ENCODE assay signal across 8 mouse cellular contexts in genomic region chr14:79770306-79771093, GRCm38 (mm10). TPM values are rescaled to one million over a fixed set of nuclear protein-coding genes. Genes with fewer than 3 reads are reported as not detected.
DNase-seq lines count a peak whose midpoint lies in the region; ATAC-seq and TF ChIP-seq lines count a peak whose summit lies in the region.

No protein-coding gene starts in this region.

- TF ChIP-seq CTCF in kidney, adult 2 months (conservative IDR thresholded peaks at IDR 0.05; ENCODE audit: insufficient read depth, insufficient read length, low read depth, low read length): no peak
- no peak for TF ChIP-seq CTCF in G1E (IDR thresholded peaks at IDR 0.05; ENCODE audit: low read depth, low read length)

- TF ChIP-seq POLR2A in kidney, adult 2 months (IDR thresholded peaks at IDR 0.05; ENCODE audit: low read depth, low read length): no peak

- peaks cover 2% of the 10 kb centered on the region; the same call in 1 of the 2 replicates for H3K27me3 ChIP-seq in kidney, adult 2 months (replicated peaks; ENCODE audit: control insufficient read depth, insufficient read depth, low read length)
- H3K27me3 ChIP-seq in G1E (ENCODE audit: insufficient read depth, low read length): no peaks in the 10 kb centered on the region; the same call in 1 of the 2 replicates
- peaks cover 100% of the 10 kb centered on the region for H3K27me3 ChIP-seq in forebrain, embryonic 10.5 days (ENCODE audit: poor library complexity, severe bottlenecking)
- H3K27me3 ChIP-seq in limb, embryonic 13.5 days: peaks cover 97% of the 10 kb centered on the region
- H3K27me3 ChIP-seq in stomach, embryonic 14.5 days (ENCODE audit: control insufficient read depth, insufficient read depth, low read length): peaks cover 57% of the 10 kb centered on the region

- WGBS in kidney, adult 2 months: 3% methylated on average over 61 of the region's 62 CpGs
- 4% methylated on average over 62 of the region's 62 CpGs for WGBS in forebrain, embryonic 10.5 days
- WGBS in limb, embryonic 13.5 days: 3% methylated on average over 62 of the region's 62 CpGs
- 5% methylated on average over 62 of the region's 62 CpGs for WGBS in stomach, embryonic 14.5 days

- H3K9me3 ChIP-seq in G1E (replicated peaks): peaks cover 77% of the 10 kb centered on the region
- peaks cover 2% of the 10 kb centered on the region; the same call in 1 of the 2 replicates for H3K9me3 ChIP-seq in forebrain, embryonic 10.5 days
- no peaks in the 10 kb centered on the region for H3K9me3 ChIP-seq in limb, embryonic 13.5 days
- no peaks in the 10 kb centered on the region for H3K9me3 ChIP-seq in stomach, embryonic 14.5 days (ENCODE audit: control insufficient read depth, low read depth, low read length)

- ATAC-seq in G1E (ENCODE audit: extremely low read depth, insufficient number of reproducible peaks, low FRiP score, poor library complexity, severe bottlenecking): no peak
- ATAC-seq in limb, embryonic 13.5 days (ENCODE audit: low FRiP score, low read depth): peak; percentile 33; the same call in 1 of the 2 replicates
- no peak; the same call in 1 of the 2 replicates for ATAC-seq in stomach, embryonic 14.5 days (ENCODE audit: insufficient number of reproducible peaks, insufficient read depth, low FRiP score, low read depth)
- no peak for ATAC-seq in CD4-positive, CD25-positive, alpha-beta regulatory T cell, adult 4 months
- no peak for ATAC-seq in megakaryocyte progenitor cell, adult 5-6 weeks (replicated peaks; ENCODE audit: poor library complexity)

- no peak overlapping the region for H3K27ac ChIP-seq in kidney, adult 2 months (ENCODE audit: insufficient read depth, low read depth, low read length)
- H3K27ac ChIP-seq in forebrain, embryonic 10.5 days: peak overlapping the region; percentile 40
- no peak overlapping the region for H3K27ac ChIP-seq in limb, embryonic 13.5 days
- H3K27ac ChIP-seq in stomach, embryonic 14.5 days (ENCODE audit: low read length): no peak overlapping the region

- H3K9ac ChIP-seq in limb, embryonic 13.5 days: no peak overlapping the region
- H3K9ac ChIP-seq in stomach, embryonic 14.5 days (replicated peaks; ENCODE audit: low read depth, low read length): no peak overlapping the region

- peaks cover 8% of the 10 kb centered on the region; the same call in 1 of the 2 replicates for H3K4me1 ChIP-seq in kidney, adult 2 months (ENCODE audit: control insufficient read depth, insufficient read depth, low read length)
- H3K4me1 ChIP-seq in G1E (ENCODE audit: insufficient read depth, low read depth, low read length): no peaks in the 10 kb centered on the region; the same call in 1 of the 2 replicates
- peaks cover 78% of the 10 kb centered on the region for H3K4me1 ChIP-seq in forebrain, embryonic 10.5 days
- peaks cover 52% of the 10 kb centered on the region for H3K4me1 ChIP-seq in limb, embryonic 13.5 days
- peaks cover 18% of the 10 kb centered on the region; the same call in 1 of the 2 replicates for H3K4me1 ChIP-seq in stomach, embryonic 14.5 days (ENCODE audit: control insufficient read depth, insufficient read depth, low read length)

- DNase-seq in kidney, adult 2 months: no peak
- no peak for DNase-seq in kidney, adult 18-20 months
- no peak for DNase-seq in G1E (ENCODE audit: low spot score)
- DNase-seq in forebrain, embryonic 10.5 days (ENCODE audit: extremely low spot score, low spot score): no peak

- peak overlapping the region; percentile 78 for H3K4me2 ChIP-seq in limb, embryonic 13.5 days (replicated peaks)
- H3K4me2 ChIP-seq in stomach, embryonic 14.5 days (replicated peaks; ENCODE audit: low read depth, low read length): peak overlapping the region; percentile 69

- H3K4me3 ChIP-seq in kidney, adult 2 months (ENCODE audit: insufficient read depth, low read depth, low read length): peak overlapping the region; percentile 38; the same call in 1 of the 2 replicates
- H3K4me3 ChIP-seq in G1E (ENCODE audit: low read depth, low read length): peak overlapping the region; percentile 44
- peak overlapping the region; percentile 54 for H3K4me3 ChIP-seq in forebrain, embryonic 10.5 days
- peak overlapping the region; percentile 45 for H3K4me3 ChIP-seq in limb, embryonic 13.5 days
- H3K4me3 ChIP-seq in stomach, embryonic 14.5 days (ENCODE audit: low read depth, low read length): peak overlapping the region; percentile 29

- H3K36me3 ChIP-seq in kidney, adult 2 months (ENCODE audit: control insufficient read depth, insufficient read depth, low read length): no peaks in the 10 kb centered on the region
- no peaks in the 10 kb centered on the region for H3K36me3 ChIP-seq in G1E (replicated peaks)
- H3K36me3 ChIP-seq in forebrain, embryonic 10.5 days (replicated peaks): no peaks in the 10 kb centered on the region
- no peaks in the 10 kb centered on the region for H3K36me3 ChIP-seq in limb, embryonic 13.5 days
- H3K36me3 ChIP-seq in stomach, embryonic 14.5 days (ENCODE audit: control insufficient read depth, insufficient read depth, low read length): no peaks in the 10 kb centered on the region

RNA-seq across cellular contexts. Expression of gene Pcdh8, which starts 0.6 kb away (rescaled TPM):
- polyA plus RNA-seq in kidney, adult 2 months (2012; rRNA removed): 0.06 and 0.10 TPM in 2 replicates
- total RNA-seq in G1E (2014; fragmentation: Nextera tagmentation): not detected in 2 replicates
- 0.06 and 0.11 TPM in 2 replicates for total RNA-seq in G1E (2017)
- not detected in 2 replicates for polyA plus RNA-seq in G1E (2012)
- 3.7 and 4.1 TPM in 2 replicates for polyA plus RNA-seq in forebrain, embryonic 10.5 days (2016; fragmentation: Nextera tagmentation; extraction: Ambion mirVana)
- polyA plus RNA-seq in limb, embryonic 13.5 days (2015; fragmentation: Nextera tagmentation; extraction: Ambion mirVana): 4.8 TPM in 2 replicates
- polyA plus RNA-seq in stomach, embryonic 14.5 days (2014; fragmentation: Nextera tagmentation; extraction: Ambion mirVana): 0.98 and 1.5 TPM in 2 replicates
- not detected for polyA plus RNA-seq in CD4-positive, CD25-positive, alpha-beta regulatory T cell, adult 4 months (2017; shearing (Covaris generic))
- not detected in 2 replicates for total RNA-seq in megakaryocyte progenitor cell, adult 5-6 weeks (2015)
- not detected in 2 replicates for total RNA-seq in megakaryocyte progenitor cell, adult 5-6 weeks (2017)
